Mouse (Mus musculus): Measurements from ENCODE around the gene Nfe2l2. TPM values are rescaled to one million over a fixed set of nuclear protein-coding genes. Genes with fewer than 3 reads are reported as not detected.
"Not testable (repeated sequence)": the region's sequence is repeated elsewhere in the genome, so short reads cannot be mapped to it uniquely, and the experiment has no call there.

The Nfe2l2 gene
- polyA plus RNA-seq, 1 experiment from 2014 or later = 99.0 TPM

GRCm38 (mm10) chr2:75656924-75657323 is 47.5 kb downstream of the Nfe2l2 start:
- no peak for ATAC-seq (ENCODE audit: borderline replicate concordance, extremely low read depth, low FRiP score, low TSS enrichment)
- H3K36me3 ChIP-seq = no peaks in the 10 kb centered on the region
- H3K4me3 ChIP-seq = no peak overlapping the region
- peaks cover 16% of the 10 kb centered on the region for H3K4me1 ChIP-seq
- H3K27ac ChIP-seq = no peak overlapping the region
- WGBS = 88% methylated on average over 5 of the region's 5 CpGs
- H3K9me3 ChIP-seq = no peaks in the 10 kb centered on the region
- H3K9ac ChIP-seq = no peak overlapping the region
- no peak overlapping the region for H3K4me2 ChIP-seq
- H3K27me3 ChIP-seq = no peaks in the 10 kb centered on the region

GRCm38 (mm10) chr2:75654679-75655078 is 49.8 kb downstream of the Nfe2l2 start:
- Histone ChIP-seq H3K9ac (no peak overlapping the region), H3K4me1 (peaks cover 6% of the 10 kb centered on the region; the same call in 1 of the 2 replicates), H3K4me3 (no peak overlapping the region), H3K27ac (no peak overlapping the region), H3K4me2 (no peak overlapping the region), H3K9me3 (no peaks in the 10 kb centered on the region), H3K27me3 (no peaks in the 10 kb centered on the region), H3K36me3 (no peaks in the 10 kb centered on the region)
- 78% methylated on average over 1 of the region's 1 CpGs for WGBS
- no peak for ATAC-seq (ENCODE audit: borderline replicate concordance, extremely low read depth, low FRiP score, low TSS enrichment)

GRCm38 (mm10) chr2:75653150-75653549 is 51.3 kb downstream of the Nfe2l2 start:
- H3K4me1 ChIP-seq = peaks cover 6% of the 10 kb centered on the region; the same call in 1 of the 2 replicates
- no peaks in the 10 kb centered on the region for H3K9me3 ChIP-seq
- no peak overlapping the region for H3K4me2 ChIP-seq
- no peak overlapping the region for H3K27ac ChIP-seq
- H3K9ac ChIP-seq = no peak overlapping the region
- H3K36me3 ChIP-seq = no peaks in the 10 kb centered on the region
- H3K4me3 ChIP-seq = no peak overlapping the region
- ATAC-seq (ENCODE audit: borderline replicate concordance, extremely low read depth, low FRiP score, low TSS enrichment) = no peak
- no peaks in the 10 kb centered on the region for H3K27me3 ChIP-seq

GRCm38 (mm10) chr2:75650437-75650836 is 54.0 kb downstream of the Nfe2l2 start:
- no peaks in the 10 kb centered on the region for H3K36me3 ChIP-seq
- no peaks in the 10 kb centered on the region for H3K27me3 ChIP-seq
- H3K27ac ChIP-seq = no peak overlapping the region
- H3K4me1 ChIP-seq = no peaks in the 10 kb centered on the region
- WGBS = 79% methylated on average over 1 of the region's 1 CpGs
- H3K9ac ChIP-seq = no peak overlapping the region
- no peaks in the 10 kb centered on the region for H3K9me3 ChIP-seq
- ATAC-seq (ENCODE audit: borderline replicate concordance, extremely low read depth, low FRiP score, low TSS enrichment) = no peak
- H3K4me2 ChIP-seq = no peak overlapping the region
- no peak overlapping the region for H3K4me3 ChIP-seq

GRCm38 (mm10) chr2:75645251-75645650 is 59.2 kb downstream of the Nfe2l2 start:
- Histone ChIP-seq H3K27ac (no peak overlapping the region), H3K4me2 (no peak overlapping the region), H3K9me3 (no peaks in the 10 kb centered on the region), H3K4me1 (peaks cover 16% of the 10 kb centered on the region), H3K9ac (no peak overlapping the region), H3K36me3 (no peaks in the 10 kb centered on the region), H3K27me3 (no peaks in the 10 kb centered on the region), H3K4me3 (no peak overlapping the region)
- no peak for ATAC-seq (ENCODE audit: borderline replicate concordance, extremely low read depth, low FRiP score, low TSS enrichment)
- WGBS = 90% methylated on average over 12 of the region's 12 CpGs

GRCm38 (mm10) chr2:75643950-75644349 is 60.5 kb downstream of the Nfe2l2 start:
- no peak for ATAC-seq (ENCODE audit: borderline replicate concordance, extremely low read depth, low FRiP score, low TSS enrichment)
- Histone ChIP-seq H3K4me3 (no peak overlapping the region), H3K4me1 (peaks cover 16% of the 10 kb centered on the region), H3K4me2 (no peak overlapping the region), H3K27ac (peak overlapping the region; percentile 60; the same call in 1 of the 2 replicates), H3K9me3 (no peaks in the 10 kb centered on the region), H3K9ac (no peak overlapping the region), H3K27me3 (no peaks in the 10 kb centered on the region), H3K36me3 (no peaks in the 10 kb centered on the region)
- WGBS = 79% methylated on average over 6 of the region's 6 CpGs

GRCm38 (mm10) chr2:75642795-75643550 is 61.5 kb downstream of the Nfe2l2 start:
- H3K4me2 ChIP-seq = no peak overlapping the region
- ATAC-seq (ENCODE audit: borderline replicate concordance, extremely low read depth, low FRiP score, low TSS enrichment) = peak; percentile 49
- peaks cover 16% of the 10 kb centered on the region for H3K4me1 ChIP-seq
- no peak overlapping the region for H3K9ac ChIP-seq
- 59% methylated on average over 8 of the region's 8 CpGs for WGBS
- H3K4me3 ChIP-seq = no peak overlapping the region
- no peaks in the 10 kb centered on the region for H3K27me3 ChIP-seq
- no peaks in the 10 kb centered on the region for H3K36me3 ChIP-seq
- H3K27ac ChIP-seq = peak overlapping the region; percentile 60
- H3K9me3 ChIP-seq = no peaks in the 10 kb centered on the region

GRCm38 (mm10) chr2:75642312-75642711 is 62.1 kb downstream of the Nfe2l2 start:
- H3K9ac ChIP-seq; ATAC-seq (ENCODE audit: borderline replicate concordance, extremely low read depth, low FRiP score, low TSS enrichment): not testable (repeated sequence)
- WGBS = 49% methylated on average over 4 of the region's 4 CpGs

GRCm38 (mm10) chr2:75639535-75639934 is 64.9 kb downstream of the Nfe2l2 start:
- H3K27me3 ChIP-seq; H3K9ac ChIP-seq; H3K9me3 ChIP-seq; H3K36me3 ChIP-seq; ATAC-seq (ENCODE audit: borderline replicate concordance, extremely low read depth, low FRiP score, low TSS enrichment): not testable (repeated sequence)
- peak overlapping the region; percentile 36; the same call in 1 of the 2 replicates for H3K4me2 ChIP-seq
- WGBS = 3% methylated on average over 10 of the region's 12 CpGs
- H3K4me3 ChIP-seq = peak overlapping the region; percentile 16; the same call in 1 of the 2 replicates
- peaks cover 19% of the 10 kb centered on the region for H3K4me1 ChIP-seq
- H3K27ac ChIP-seq = peak overlapping the region; percentile 77

More at GRCm38 (mm10) chr2:75642312-75642711, 62.1 kb downstream of the Nfe2l2 start:
- not testable (repeated sequence) for H3K9me3 ChIP-seq, H3K27ac ChIP-seq, H3K4me3 ChIP-seq, H3K27me3 ChIP-seq, H3K4me2 ChIP-seq, H3K36me3 ChIP-seq
- peaks cover 16% of the 10 kb centered on the region for H3K4me1 ChIP-seq

- peak overlapping the region; percentile 25 for H3K27ac ChIP-seq
- H3K4me2 ChIP-seq, H3K4me3 ChIP-seq, H3K9me3 ChIP-seq, H3K9ac ChIP-seq, H3K36me3 ChIP-seq, H3K27me3 ChIP-seq: not testable (repeated sequence)
- 77% methylated on average over 6 of the region's 6 CpGs for WGBS
- peak; percentile 29; the same call in 1 of the 2 replicates for ATAC-seq (ENCODE audit: borderline replicate concordance, extremely low read depth, low FRiP score, low TSS enrichment)
- H3K4me1 ChIP-seq = peaks cover 16% of the 10 kb centered on the region
Measured at GRCm38 (mm10) chr2:75637822-75638221, 66.6 kb downstream of the Nfe2l2 start.

GRCm38 (mm10) chr2:75637361-75637760 is 67.1 kb downstream of the Nfe2l2 start:
- Histone ChIP-seq H3K4me2 (no peak overlapping the region), H3K27ac (peak overlapping the region; percentile 25; the same call in 1 of the 2 replicates), H3K4me3 (no peak overlapping the region), H3K4me1 (peaks cover 15% of the 10 kb centered on the region), H3K9ac (no peak overlapping the region), H3K9me3 (no peaks in the 10 kb centered on the region), H3K27me3 (no peaks in the 10 kb centered on the region), H3K36me3 (no peaks in the 10 kb centered on the region)
- ATAC-seq (ENCODE audit: borderline replicate concordance, extremely low read depth, low FRiP score, low TSS enrichment) = no peak

- not testable (repeated sequence) for H3K9ac ChIP-seq; H3K4me3 ChIP-seq; H3K27ac ChIP-seq; H3K27me3 ChIP-seq; H3K4me2 ChIP-seq; ATAC-seq (ENCODE audit: borderline replicate concordance, extremely low read depth, low FRiP score, low TSS enrichment); H3K9me3 ChIP-seq; H3K36me3 ChIP-seq
- H3K4me1 ChIP-seq = peaks cover 15% of the 10 kb centered on the region
- 91% methylated on average over 2 of the region's 2 CpGs for WGBS
Measured at GRCm38 (mm10) chr2:75637055-75637304, 67.5 kb downstream of the Nfe2l2 start.

All from lung, embryonic 15.5 days (tissue).